Mouse (Mus musculus) CH12.LX (cell line): ENCODE measurements around the gene Vps37d.

Experiments used
- CHD2 ChIP-seq: IDR thresholded peaks from 2 replicates; pipeline ENCODE4 v1.6.1; 2011; ENCODE audit warnings: low read length, improper control_type of control experiment
- CTCF ChIP-seq, 2 experiments: IDR thresholded peaks in 1 of 2; conservative IDR thresholded peaks in 1 of 2; 2 replicates each; pipeline ENCODE4 v1.5.1; 2011 to 2012; ENCODE audit warnings: low read depth in 2 of 2, low read length in 2 of 2, improper control_type of control experiment in 1 of 2, inconsistent platforms in 1 of 2, mild to moderate bottlenecking in 1 of 2, moderate library complexity in 1 of 2
- EP300 ChIP-seq: IDR thresholded peaks from 2 replicates; pipeline ENCODE4 v1.6.1; 2011; ENCODE audit warnings: low read length, improper control_type of control experiment
- KAT2A ChIP-seq: IDR thresholded peaks from 2 replicates; pipeline ENCODE4 v1.6.1; 2012; ENCODE audit warnings: low read length, improper control_type of control experiment, inconsistent platforms; ENCODE audit not compliant: insufficient replicate concordance
- MAFK ChIP-seq: IDR thresholded peaks from 2 replicates; pipeline ENCODE4 v1.6.1; 2011; ENCODE audit warnings: low read length, improper control_type of control experiment; ENCODE audit not compliant: insufficient replicate concordance
- MAX ChIP-seq: IDR thresholded peaks from 2 replicates; pipeline ENCODE4 v1.6.1; 2011; ENCODE audit warnings: low read length, improper control_type of control experiment
- NELFE ChIP-seq: IDR thresholded peaks from 2 replicates; pipeline ENCODE4 v1.6.1; 2011; ENCODE audit warnings: low read depth, low read length, improper control_type of control experiment
- POLR2A ChIP-seq: IDR thresholded peaks from 2 replicates; pipeline ENCODE4 v1.6.1; 2011; ENCODE audit warnings: low read depth, mild to moderate bottlenecking, improper control_type of control experiment, low read length
- POLR2AphosphoS2 ChIP-seq: IDR thresholded peaks from 2 replicates; pipeline ENCODE4 v1.6.1; 2011; ENCODE audit warnings: low read depth, low read length, improper control_type of control experiment
- RCOR1 ChIP-seq: conservative IDR thresholded peaks from 2 replicates; pipeline ENCODE4 v1.6.1; 2012; ENCODE audit warnings: low read depth, mild to moderate bottlenecking, inconsistent platforms, low read length, improper control_type of control experiment
- USF1 ChIP-seq: IDR thresholded peaks from 2 replicates; pipeline ENCODE4 v1.6.1; 2014; ENCODE audit warnings: low read depth, mild to moderate bottlenecking, inconsistent platforms, low read length, improper control_type of control experiment

- TF ChIP-seq CTCF (conservative IDR thresholded peaks at IDR 0.05 in 1 of 2, IDR thresholded peaks at IDR 0.05 in 1 of 2; ENCODE audit: low read depth in 2 of 2, low read length in 2 of 2) (no peak), POLR2A (no peak), CHD2 (no peak), RCOR1 (no peak), POLR2AphosphoS2 (no peak), NELFE (no peak), USF1 (no peak), KAT2A (no peak), MAFK (no peak), EP300 (no peak), MAX (no peak)
These were observed 38.5 kb downstream of the Vps37d start for GRCm38 (mm10) chr5:135039541-135039940.
